Mouse (Mus musculus) lung, postnatal 0 days (tissue): ENCODE data around the gene Lrp5.

ENCODE experiments used
- CTCF ChIP-seq: IDR thresholded peaks from 2 replicates; pipeline ENCODE4 v1.5.1; 2016; ENCODE audit warnings: antibody characterized with exemption, mild to moderate bottlenecking
- EP300 ChIP-seq: IDR thresholded peaks from 2 replicates; pipeline ENCODE4 v1.6.1; 2016; ENCODE audit warnings: antibody characterized with exemption, mild to moderate bottlenecking, control low read depth

DNA sequence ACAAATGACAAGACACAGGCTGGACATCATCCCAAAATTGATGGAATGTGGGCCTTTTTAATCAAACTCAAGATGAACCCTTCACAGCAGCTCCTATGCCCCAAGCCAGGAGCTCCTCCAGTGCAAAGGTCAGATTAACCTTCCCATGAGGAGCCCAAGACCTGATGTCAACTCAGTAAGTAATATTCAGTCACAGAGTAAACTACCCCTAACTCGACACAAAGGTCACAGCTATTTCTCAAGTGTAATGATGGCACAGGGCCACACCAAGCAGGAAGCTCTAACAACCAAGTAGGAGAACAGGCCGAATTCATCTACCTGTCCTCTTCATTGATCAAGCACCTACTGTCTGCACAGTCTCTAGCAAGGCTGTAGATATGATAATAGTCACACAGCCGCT, 35.9 kb downstream of the Lrp5 start:
- TF ChIP-seq CTCF: no peak
- TF ChIP-seq EP300: no peak
